Mouse (Mus musculus): Measurements from ENCODE around the gene R3hdml. TPM values are rescaled to one million over a fixed set of nuclear protein-coding genes. Genes with fewer than 3 reads are reported as not detected.

The R3hdml gene
- polyA plus RNA-seq, 1 experiment from 2014 or later = 0.27 TPM

DNA sequence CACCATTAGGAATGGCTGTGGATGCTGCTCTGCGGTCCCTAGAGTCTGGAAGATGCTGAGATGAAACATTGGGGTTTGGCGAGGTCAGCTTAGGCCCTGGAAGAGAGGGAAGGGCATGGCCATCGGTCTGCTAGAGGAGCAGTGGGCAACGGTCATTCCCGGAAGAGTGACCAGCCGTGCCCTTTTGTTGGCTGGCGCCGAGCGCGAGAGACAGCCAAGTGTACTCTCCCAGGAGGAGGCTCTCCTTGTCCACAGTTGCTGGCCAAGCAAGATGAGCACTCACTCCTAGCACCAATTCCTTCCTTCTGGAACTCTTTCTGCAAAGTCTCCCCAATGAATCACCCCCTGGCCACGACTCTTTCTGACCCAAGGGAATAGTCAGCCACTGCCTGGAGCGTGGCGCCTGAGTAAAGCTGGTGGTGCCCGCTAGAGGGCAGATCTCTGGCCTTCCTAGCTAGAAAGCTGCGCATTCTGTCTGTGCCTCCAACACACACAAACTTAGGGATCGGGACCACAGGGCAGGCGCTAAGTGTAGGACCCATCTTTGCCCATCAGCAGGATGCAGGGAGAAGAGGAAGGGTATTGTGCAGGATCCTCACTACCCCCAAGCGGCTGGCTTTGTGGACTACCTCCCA is 11.8 kb upstream of the R3hdml start:
- no peak for ATAC-seq (ENCODE audit: insufficient number of reproducible peaks, low FRiP score, low TSS enrichment, low read depth)
- H3K36me3 ChIP-seq = no peaks in the 10 kb centered on the region
- 51% methylated on average over 18 of the region's 18 CpGs for WGBS

DNA sequence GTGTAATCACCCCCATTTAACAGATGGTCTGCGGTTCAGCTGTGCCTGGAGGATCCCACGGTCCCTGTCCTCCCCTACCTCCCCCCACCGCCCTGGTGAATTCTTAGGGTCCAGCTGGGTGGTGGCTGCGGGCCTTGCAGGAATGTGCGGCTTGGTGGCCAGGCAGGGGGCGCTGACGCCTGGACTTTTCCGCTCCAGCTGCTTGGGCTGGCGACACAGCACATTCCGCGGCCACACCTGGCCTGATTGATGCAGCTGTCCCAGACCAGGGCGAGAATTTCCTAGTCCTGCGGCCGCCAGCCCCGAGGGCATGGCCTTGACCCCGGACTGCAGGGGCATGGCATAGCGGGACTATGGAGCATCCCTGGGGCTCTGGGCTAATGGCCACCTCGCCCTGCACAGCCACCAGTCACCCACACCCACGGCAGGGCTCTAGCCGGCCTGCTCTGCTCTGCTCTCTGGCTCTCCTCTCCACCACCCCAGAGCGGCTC is 10.5 kb upstream of the R3hdml start:
- Histone ChIP-seq H3K9ac (no peak overlapping the region), H3K36me3 (no peaks in the 10 kb centered on the region), H3K4me2 (peak overlapping the region; percentile 31; the same call in 1 of the 2 replicates), H3K27ac (no peak overlapping the region), H3K9me3 (no peaks in the 10 kb centered on the region), H3K27me3 (peaks cover 31% of the 10 kb centered on the region), H3K4me3 (peak overlapping the region; percentile 10; the same call in 1 of the 2 replicates), H3K4me1 (peaks cover 7% of the 10 kb centered on the region)
- ATAC-seq (ENCODE audit: insufficient number of reproducible peaks, low FRiP score, low TSS enrichment, low read depth) = no peak
- WGBS = under 1% methylated on average over 21 of the region's 21 CpGs

More for the DNA sequence above, 11.8 kb upstream of the R3hdml start:
- peaks cover 31% of the 10 kb centered on the region for H3K27me3 ChIP-seq
- no peak overlapping the region for H3K4me2 ChIP-seq
- peaks cover 7% of the 10 kb centered on the region for H3K4me1 ChIP-seq
- no peak overlapping the region for H3K4me3 ChIP-seq
- no peak overlapping the region for H3K27ac ChIP-seq
- no peak overlapping the region for H3K9ac ChIP-seq
- H3K9me3 ChIP-seq = no peaks in the 10 kb centered on the region

DNA sequence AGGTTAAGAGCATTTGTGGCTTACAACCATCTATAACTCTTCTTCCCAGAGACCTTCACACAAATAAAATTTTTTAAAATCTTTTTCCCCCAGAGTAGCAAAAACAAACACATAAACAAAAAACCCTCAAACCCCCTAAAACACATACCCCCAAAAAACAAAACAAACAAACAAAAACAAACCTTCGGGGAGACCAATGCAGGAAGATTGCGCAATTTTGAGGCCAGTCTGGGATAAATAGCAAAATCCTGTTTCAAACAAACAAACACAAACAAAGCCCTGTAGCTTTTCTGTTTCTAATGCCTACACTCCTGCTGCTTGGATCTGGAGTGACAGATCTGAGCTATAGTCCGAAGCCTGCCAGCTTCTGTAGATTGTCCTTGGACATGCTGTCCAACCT is 4.8 kb upstream of the R3hdml start:
- WGBS = 86% methylated on average over 3 of the region's 3 CpGs
- ATAC-seq (ENCODE audit: insufficient number of reproducible peaks, low FRiP score, low TSS enrichment, low read depth) = no peak
- H3K27ac ChIP-seq = no peak overlapping the region

DNA sequence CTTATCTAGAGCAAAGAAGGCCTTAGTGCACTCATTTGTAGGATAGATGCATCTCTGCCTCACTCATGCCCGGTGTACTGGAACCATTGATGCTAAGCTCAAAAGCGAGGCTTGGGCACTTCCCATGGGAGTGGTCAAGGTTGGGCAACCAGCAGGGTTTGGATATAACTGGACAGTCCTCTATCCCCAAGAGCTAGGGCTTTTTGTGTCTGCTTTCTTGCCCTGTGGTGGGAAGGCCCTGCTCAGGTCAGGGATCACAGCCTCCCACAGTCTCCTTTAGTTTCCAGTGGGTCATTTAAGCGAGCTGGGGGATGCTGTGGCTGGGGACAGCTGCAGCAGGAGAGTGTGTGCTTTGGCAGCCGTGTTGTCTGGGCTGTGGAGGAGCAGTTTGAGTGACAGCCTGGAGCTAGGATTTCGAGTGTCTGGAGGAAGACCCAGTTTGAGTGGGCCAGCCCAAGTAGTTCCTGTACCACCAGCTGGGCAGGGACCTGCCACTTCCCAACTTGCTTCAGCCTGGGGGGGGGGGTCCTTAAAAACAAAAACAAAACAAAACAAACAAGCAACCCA is 2.3 kb upstream of the R3hdml start:
- 58% methylated on average over 5 of the region's 5 CpGs for WGBS
- no peak overlapping the region for H3K9ac ChIP-seq
- H3K4me3 ChIP-seq = no peak overlapping the region
- no peaks in the 10 kb centered on the region for H3K9me3 ChIP-seq
- no peaks in the 10 kb centered on the region for H3K27me3 ChIP-seq
- no peak for ATAC-seq (ENCODE audit: insufficient number of reproducible peaks, low FRiP score, low TSS enrichment, low read depth)
- peaks cover 6% of the 10 kb centered on the region; the same call in 1 of the 2 replicates for H3K4me1 ChIP-seq
- H3K4me2 ChIP-seq = no peak overlapping the region
- H3K27ac ChIP-seq = no peak overlapping the region
- H3K36me3 ChIP-seq = no peaks in the 10 kb centered on the region

More for the DNA sequence above, 4.8 kb upstream of the R3hdml start:
- no peaks in the 10 kb centered on the region for H3K36me3 ChIP-seq
- H3K27me3 ChIP-seq = peaks cover 9% of the 10 kb centered on the region; the same call in 1 of the 2 replicates
- H3K4me3 ChIP-seq = no peak overlapping the region
- H3K4me1 ChIP-seq = peaks cover 6% of the 10 kb centered on the region; the same call in 1 of the 2 replicates
- H3K9me3 ChIP-seq = no peaks in the 10 kb centered on the region
- no peak overlapping the region for H3K9ac ChIP-seq
- no peak overlapping the region for H3K4me2 ChIP-seq

DNA sequence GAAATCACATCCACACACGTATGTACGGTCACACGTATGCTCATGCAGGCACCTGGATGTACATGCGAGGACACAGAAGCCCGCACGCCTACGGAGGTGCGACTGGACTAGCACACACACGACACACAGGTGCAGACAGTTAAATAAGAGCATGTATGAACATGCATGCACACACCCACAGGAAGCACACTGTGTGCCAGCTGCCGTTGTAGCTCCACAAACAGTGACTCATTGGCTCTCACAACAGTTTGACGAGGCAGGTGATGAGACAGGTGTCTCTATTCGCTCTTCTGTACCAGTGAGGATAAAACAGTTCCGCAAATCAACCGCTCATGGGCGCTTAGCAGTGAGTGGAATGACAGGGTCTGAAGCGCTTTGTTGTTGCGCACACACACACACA is 1.5 kb upstream of the R3hdml start:
- Histone ChIP-seq H3K36me3 (no peaks in the 10 kb centered on the region), H3K27ac (no peak overlapping the region), H3K27me3 (no peaks in the 10 kb centered on the region), H3K4me2 (no peak overlapping the region), H3K4me1 (peaks cover 6% of the 10 kb centered on the region; the same call in 1 of the 2 replicates), H3K4me3 (no peak overlapping the region), H3K9me3 (no peaks in the 10 kb centered on the region), H3K9ac (no peak overlapping the region)
- no peak for ATAC-seq (ENCODE audit: insufficient number of reproducible peaks, low FRiP score, low TSS enrichment, low read depth)
- WGBS = 88% methylated on average over 17 of the region's 17 CpGs

DNA sequence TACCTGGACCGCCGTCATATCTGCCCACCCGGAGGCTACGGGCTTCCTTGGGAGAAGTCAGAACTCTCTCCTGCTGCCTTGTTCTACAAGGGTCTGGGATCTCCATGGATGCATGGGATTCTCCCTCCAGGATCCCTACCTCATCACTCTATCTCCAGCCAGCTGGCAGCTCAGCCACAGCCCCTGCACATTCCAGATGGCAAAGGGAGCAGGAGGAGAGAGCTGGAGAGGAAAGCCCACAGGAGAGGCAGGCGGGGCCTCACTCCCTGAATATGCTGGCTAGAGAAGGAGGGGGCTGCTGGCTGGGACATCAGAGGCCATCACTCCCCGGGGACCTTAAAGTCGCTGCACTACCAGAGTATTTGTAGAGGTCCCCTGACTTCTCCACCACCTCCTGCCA is 767 bp upstream of the R3hdml start:
- 51% methylated on average over 7 of the region's 7 CpGs for WGBS
- no peak overlapping the region for H3K27ac ChIP-seq
- H3K4me3 ChIP-seq = no peak overlapping the region
- H3K4me1 ChIP-seq = peaks cover 6% of the 10 kb centered on the region; the same call in 1 of the 2 replicates
- H3K36me3 ChIP-seq = no peaks in the 10 kb centered on the region
- no peaks in the 10 kb centered on the region for H3K9me3 ChIP-seq
- ATAC-seq (ENCODE audit: insufficient number of reproducible peaks, low FRiP score, low TSS enrichment, low read depth) = no peak
- H3K27me3 ChIP-seq = no peaks in the 10 kb centered on the region
- no peak overlapping the region for H3K9ac ChIP-seq
- H3K4me2 ChIP-seq = no peak overlapping the region

DNA sequence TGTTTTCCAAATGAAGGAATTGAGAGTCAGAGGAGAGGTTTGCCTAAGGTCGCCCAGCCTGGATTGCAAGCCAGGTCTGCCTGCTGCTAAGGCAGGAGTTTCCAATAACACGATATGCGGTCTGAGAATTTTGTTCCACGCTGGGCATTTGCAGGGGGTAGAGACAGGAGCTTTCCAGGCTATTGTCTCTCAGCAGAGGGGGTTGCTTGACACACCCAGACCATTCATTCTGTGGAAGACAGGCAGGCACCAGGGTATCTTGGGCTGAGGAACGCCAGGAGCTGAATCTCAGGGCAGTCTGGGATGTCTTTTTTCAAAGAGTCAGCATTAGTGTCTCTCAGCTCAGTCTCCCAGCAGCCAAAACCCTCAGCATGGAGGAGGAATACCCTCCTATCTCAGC is 913 bp downstream of the R3hdml start:
- H3K9ac ChIP-seq = no peak overlapping the region

DNA sequence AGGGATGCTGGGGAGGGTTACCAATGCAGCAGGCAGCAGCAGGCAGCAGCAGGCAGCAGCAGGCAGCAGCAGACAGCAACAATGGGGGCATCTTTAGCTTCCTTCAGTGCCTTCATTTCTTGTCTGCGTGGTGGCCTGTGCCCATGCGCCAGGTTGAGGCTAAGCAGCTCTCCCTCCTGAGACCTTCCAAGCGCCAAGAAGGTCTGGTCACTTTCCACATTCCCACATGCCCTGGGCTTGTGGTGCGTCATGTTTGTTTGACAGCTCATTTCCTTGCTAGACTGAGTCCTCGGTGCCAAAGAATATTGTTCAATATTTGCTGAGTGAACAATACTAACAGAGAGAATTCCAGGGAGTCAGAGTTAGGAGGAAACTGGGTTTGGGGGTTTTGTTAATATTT is 1.9 kb downstream of the R3hdml start:
- no peak overlapping the region for H3K4me3 ChIP-seq
- no peaks in the 10 kb centered on the region for H3K27me3 ChIP-seq
- no peak for ATAC-seq (ENCODE audit: insufficient number of reproducible peaks, low FRiP score, low TSS enrichment, low read depth)
- no peak overlapping the region for H3K9ac ChIP-seq
- H3K9me3 ChIP-seq = no peaks in the 10 kb centered on the region
- H3K36me3 ChIP-seq = no peaks in the 10 kb centered on the region
- H3K4me1 ChIP-seq = peaks cover 6% of the 10 kb centered on the region; the same call in 1 of the 2 replicates
- WGBS = 47% methylated on average over 5 of the region's 5 CpGs
- no peak overlapping the region for H3K27ac ChIP-seq
- H3K4me2 ChIP-seq = no peak overlapping the region

More for the DNA sequence above, 913 bp downstream of the R3hdml start:
- H3K36me3 ChIP-seq = no peaks in the 10 kb centered on the region
- WGBS = 39% methylated on average over 5 of the region's 5 CpGs
- no peaks in the 10 kb centered on the region for H3K9me3 ChIP-seq
- H3K4me2 ChIP-seq = no peak overlapping the region
- ATAC-seq (ENCODE audit: insufficient number of reproducible peaks, low FRiP score, low TSS enrichment, low read depth) = no peak
- no peak overlapping the region for H3K4me3 ChIP-seq
- H3K4me1 ChIP-seq = peaks cover 6% of the 10 kb centered on the region; the same call in 1 of the 2 replicates
- H3K27ac ChIP-seq = no peak overlapping the region
- H3K27me3 ChIP-seq = no peaks in the 10 kb centered on the region

DNA sequence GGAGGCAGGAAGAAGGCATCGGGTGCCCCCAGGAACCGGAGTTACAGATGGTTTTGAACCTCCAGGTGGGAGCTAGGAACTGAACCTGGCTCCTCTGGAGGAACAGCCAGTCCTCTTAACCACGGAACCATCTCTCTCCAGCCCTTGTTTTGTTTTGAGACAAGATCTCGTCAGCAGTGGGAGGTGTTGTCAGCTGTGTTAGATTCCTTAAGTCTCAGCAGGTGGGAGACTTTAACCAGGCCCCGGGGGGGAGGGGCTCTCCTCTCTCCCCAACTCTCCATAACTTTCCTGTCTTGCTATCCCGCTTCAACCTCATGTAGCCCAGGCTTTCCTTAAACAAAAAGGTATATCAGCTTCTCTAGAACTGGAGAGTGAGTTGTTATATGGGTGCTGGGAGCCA is 2.3 kb downstream of the R3hdml start:
- Histone ChIP-seq H3K4me3 (no peak overlapping the region), H3K27me3 (no peaks in the 10 kb centered on the region), H3K4me2 (no peak overlapping the region), H3K27ac (no peak overlapping the region), H3K4me1 (peaks cover 6% of the 10 kb centered on the region; the same call in 1 of the 2 replicates), H3K9me3 (no peaks in the 10 kb centered on the region), H3K36me3 (no peaks in the 10 kb centered on the region), H3K9ac (no peak overlapping the region)
- 42% methylated on average over 6 of the region's 6 CpGs for WGBS
- ATAC-seq (ENCODE audit: insufficient number of reproducible peaks, low FRiP score, low TSS enrichment, low read depth) = no peak

DNA sequence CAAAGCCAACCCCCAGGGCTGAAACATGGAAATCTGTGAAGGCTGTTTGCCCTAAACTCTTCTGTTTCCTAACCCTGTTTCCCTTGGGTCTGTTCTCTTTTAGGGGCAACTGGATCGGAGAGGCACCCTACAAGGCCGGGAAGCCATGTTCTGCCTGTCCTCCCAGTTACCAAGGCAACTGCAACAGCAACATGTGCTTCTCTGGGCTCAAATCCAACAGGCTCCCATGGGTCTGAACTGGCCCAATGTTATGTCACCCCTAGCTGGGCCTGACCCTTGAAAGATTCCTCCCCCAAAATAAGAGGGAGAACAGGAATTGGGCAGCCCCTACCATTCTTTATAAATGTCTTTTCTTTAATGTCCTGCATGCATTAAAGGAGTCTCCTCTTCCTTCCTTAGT is 10.1 kb downstream of the R3hdml start:
- Histone ChIP-seq H3K27ac (no peak overlapping the region), H3K9ac (no peak overlapping the region), H3K4me2 (no peak overlapping the region), H3K36me3 (no peaks in the 10 kb centered on the region), H3K4me1 (no peaks in the 10 kb centered on the region), H3K9me3 (no peaks in the 10 kb centered on the region), H3K4me3 (no peak overlapping the region), H3K27me3 (no peaks in the 10 kb centered on the region; the same call in 1 of the 2 replicates)
- no peak for ATAC-seq (ENCODE audit: insufficient number of reproducible peaks, low FRiP score, low TSS enrichment, low read depth)
- 77% methylated on average over 2 of the region's 2 CpGs for WGBS

DNA sequence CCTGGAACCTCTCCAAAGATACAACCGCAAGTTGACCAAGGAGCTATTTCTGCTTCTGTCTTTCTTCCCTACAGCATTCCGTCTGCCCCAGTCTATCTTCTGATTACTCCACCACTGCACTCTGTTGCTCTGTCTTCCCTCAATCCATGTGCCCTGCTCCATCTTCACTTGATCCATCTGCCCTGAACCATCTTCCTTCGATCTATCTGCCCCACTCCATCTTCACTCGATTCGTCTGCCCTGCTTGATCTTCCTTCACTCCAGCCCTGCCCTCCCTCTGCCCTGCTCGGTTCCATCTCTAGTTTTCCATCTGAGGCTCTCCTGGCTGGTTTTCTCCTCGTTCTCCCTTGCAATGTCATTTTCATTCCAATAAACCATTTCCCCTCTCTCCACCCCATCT is 11.1 kb downstream of the R3hdml start:
- Histone ChIP-seq H3K4me2 (no peak overlapping the region), H3K4me1 (no peaks in the 10 kb centered on the region), H3K9ac (no peak overlapping the region), H3K9me3 (no peaks in the 10 kb centered on the region), H3K36me3 (no peaks in the 10 kb centered on the region), H3K27me3 (no peaks in the 10 kb centered on the region; the same call in 1 of the 2 replicates), H3K27ac (no peak overlapping the region), H3K4me3 (no peak overlapping the region)
- no peak for ATAC-seq (ENCODE audit: insufficient number of reproducible peaks, low FRiP score, low TSS enrichment, low read depth)
- WGBS = 66% methylated on average over 7 of the region's 7 CpGs

DNA sequence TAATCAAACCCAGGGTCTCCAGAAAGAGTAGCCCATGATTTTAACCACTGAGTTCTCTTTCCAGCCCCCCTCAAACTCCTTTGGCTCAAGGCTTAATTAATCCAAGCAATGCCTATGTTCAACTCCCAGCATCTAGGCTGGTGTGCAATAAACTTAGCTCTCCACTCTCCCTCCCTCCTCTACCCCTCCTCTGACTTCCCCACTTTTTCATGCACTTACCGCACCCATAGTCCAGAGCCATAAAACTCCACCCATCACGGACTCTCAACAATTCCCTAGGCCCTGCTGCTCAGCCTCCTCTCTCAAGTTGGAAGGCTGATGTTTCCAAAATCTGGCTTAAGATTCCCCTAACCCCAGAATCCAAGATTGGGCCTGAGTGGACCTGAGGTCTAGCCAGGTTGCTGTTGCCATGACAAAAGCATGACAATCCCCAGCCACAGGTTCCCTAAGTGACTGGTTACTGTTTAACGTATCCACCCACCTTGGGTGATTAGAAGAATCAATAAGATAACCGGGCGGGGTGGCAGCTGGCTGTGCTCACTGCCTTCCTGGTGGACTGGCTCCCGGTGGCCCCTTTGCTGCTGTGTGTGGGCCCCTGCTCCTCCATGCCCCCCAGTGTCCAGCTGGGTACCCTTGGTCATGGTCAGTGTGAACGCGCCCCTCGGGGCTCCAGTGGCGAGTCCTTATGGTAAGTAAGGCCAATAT is 14.3 kb downstream of the R3hdml start, which contains the start of gene Hnf4a:
Gene Hnf4a, plus strand, starts transcription at position 509 of the 705 bp plus-strand sequence.
- Histone ChIP-seq H3K4me1 (no peaks in the 10 kb centered on the region), H3K36me3 (no peaks in the 10 kb centered on the region), H3K4me2 (no peak within 1 kb of the TSS), H3K27ac (no peak within 1 kb of the TSS), H3K4me3 (no peak within 1 kb of the TSS), H3K9ac (no peak within 1 kb of the TSS), H3K9me3 (no peaks in the 10 kb centered on the region), H3K27me3 (no peaks in the 10 kb centered on the region; the same call in 1 of the 2 replicates)
- 85% methylated on average over 10 of the region's 10 CpGs for WGBS
- ATAC-seq (ENCODE audit: insufficient number of reproducible peaks, low FRiP score, low TSS enrichment, low read depth) = no peak
